Mouse (Mus musculus): ENCODE data around the gene Tmem214.

- TF ChIP-seq CTCF (IDR thresholded peaks at IDR 0.05; ENCODE audit: low read depth, low read length) (no peak), POLR2A (IDR thresholded peaks at IDR 0.05; ENCODE audit: borderline replicate concordance, low read depth, low read length) (no peak)
Measured at GRCm38 (mm10) chr5:30872574-30872973, 4.8 kb downstream of the Tmem214 start.
